9 mouse cellular contexts compared by ENCODE assay signal in the genomic region with DNA sequence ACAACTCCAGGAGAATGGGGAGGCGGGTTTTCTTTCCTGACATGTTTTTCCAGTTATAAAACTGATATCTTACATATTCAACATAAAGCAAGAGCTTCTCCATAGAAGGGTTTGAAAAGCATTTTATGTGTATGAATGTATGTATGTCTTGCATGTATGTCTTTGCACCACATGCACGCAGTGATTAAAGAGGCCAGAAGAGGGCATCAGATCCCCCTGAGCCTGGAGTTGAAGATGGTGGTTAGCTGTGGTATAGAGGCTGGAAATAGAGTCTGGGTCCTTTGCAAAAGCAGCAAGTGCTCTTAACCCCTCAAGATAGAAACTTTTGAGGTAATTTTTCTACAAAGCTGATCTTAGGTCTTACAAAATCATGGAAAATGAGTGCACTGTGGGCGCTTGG. TPM values are rescaled to one million over a fixed set of nuclear protein-coding genes. Genes with fewer than 3 reads are reported as not detected.
A peak's percentile ranks its signal among the peaks of the same experiment; 100 is the strongest.
DNase-seq lines count a peak whose midpoint lies in the region; ATAC-seq and TF ChIP-seq lines count a peak whose summit lies in the region.
"Had no signal": no experiment of that assay in that cellular context is flagged by ENCODE, and none has a peak within 500 bp of the region (broad histone marks: within the 10 kb centered on the region; RNA-seq: fewer than 3 reads in every experiment).

No protein-coding gene starts in this region.

- ATAC-seq in kidney, postnatal 0 days (replicated peaks; ENCODE audit: low FRiP score, low read depth): no peak
- no peak for ATAC-seq in kidney, embryonic 15.5 days (replicated peaks; ENCODE audit: low FRiP score)
- no peak for ATAC-seq in intestine, embryonic 15.5 days

- H3K36me3 ChIP-seq in kidney, postnatal 0 days (ENCODE audit: insufficient read depth, low read length): peaks cover 29% of the 10 kb centered on the region
- peaks cover 59% of the 10 kb centered on the region for H3K36me3 ChIP-seq in kidney, embryonic 15.5 days
- peaks cover 22% of the 10 kb centered on the region for H3K36me3 ChIP-seq in intestine, embryonic 15.5 days

- H3K27ac ChIP-seq in kidney, postnatal 0 days: no peak overlapping the region
- no peak overlapping the region for H3K27ac ChIP-seq in kidney, embryonic 15.5 days
- no peak overlapping the region for H3K27ac ChIP-seq in intestine, embryonic 15.5 days

- no peak overlapping the region for H3K4me2 ChIP-seq in kidney, postnatal 0 days (ENCODE audit: low read length)
- H3K4me2 ChIP-seq in kidney, embryonic 15.5 days: no peak overlapping the region
- H3K4me2 ChIP-seq in intestine, embryonic 15.5 days (replicated peaks): no peak overlapping the region

- H3K9ac ChIP-seq in kidney, postnatal 0 days (ENCODE audit: low read depth, low read length): no peak overlapping the region
- no peak overlapping the region for H3K9ac ChIP-seq in kidney, embryonic 15.5 days
- no peak overlapping the region for H3K9ac ChIP-seq in intestine, embryonic 15.5 days

- H3K4me3 ChIP-seq in kidney, postnatal 0 days (replicated peaks; ENCODE audit: low read depth, low read length): no peak overlapping the region
- H3K4me3 ChIP-seq in kidney, embryonic 15.5 days (replicated peaks): no peak overlapping the region
- H3K4me3 ChIP-seq in intestine, embryonic 15.5 days (replicated peaks): no peak overlapping the region
- H3K4me3 ChIP-seq: myocyte had no signal

- WGBS in kidney, postnatal 0 days: 72% methylated on average over 3 of the region's 3 CpGs
- 72% methylated on average over 3 of the region's 3 CpGs for WGBS in kidney, embryonic 15.5 days
- 75% methylated on average over 3 of the region's 3 CpGs for WGBS in intestine, embryonic 15.5 days

- no peaks in the 10 kb centered on the region for H3K27me3 ChIP-seq in kidney, postnatal 0 days (ENCODE audit: insufficient read depth, low read length)
- no peaks in the 10 kb centered on the region for H3K27me3 ChIP-seq in kidney, embryonic 15.5 days
- H3K27me3 ChIP-seq in intestine, embryonic 15.5 days (replicated peaks): no peaks in the 10 kb centered on the region

- peak; percentile 39 for DNase-seq in kidney, postnatal 0 days (ENCODE audit: low spot score)
- DNase-seq in ES-CJ7 (ENCODE audit: low read depth, low spot score): peak; percentile 55
- DNase-seq in c-Kit-positive CD71-positive TER-119-negative erythroid progenitor cells, embryonic 14.5 days (ENCODE audit: low read depth): peak; percentile 34
- peak; percentile 63 for DNase-seq in naive thymus-derived CD4-positive, alpha-beta T cell, adult 2 months (ENCODE audit: low read depth)
- no peak for DNase-seq in right cerebral cortex, postnatal 25 days
- DNase-seq in spleen, postnatal 4 days (ENCODE audit: low spot score in 2 of 2): no peak

- H3K9me3 ChIP-seq in kidney, postnatal 0 days (replicated peaks; ENCODE audit: low read length): no peaks in the 10 kb centered on the region
- no peaks in the 10 kb centered on the region for H3K9me3 ChIP-seq in kidney, embryonic 15.5 days (replicated peaks)
- no peaks in the 10 kb centered on the region for H3K9me3 ChIP-seq in intestine, embryonic 15.5 days

- peak; percentile 73 for TF ChIP-seq CTCF in kidney, postnatal 0 days (IDR thresholded peaks at IDR 0.05; ENCODE audit: low read depth)

- H3K4me1 ChIP-seq in kidney, postnatal 0 days (replicated peaks; ENCODE audit: insufficient read depth, low read length): no peaks in the 10 kb centered on the region
- no peaks in the 10 kb centered on the region for H3K4me1 ChIP-seq in kidney, embryonic 15.5 days
- no peaks in the 10 kb centered on the region for H3K4me1 ChIP-seq in intestine, embryonic 15.5 days (replicated peaks)

RNA-seq across cellular contexts. Expression of a gene that starts 7.4 kb away (rescaled TPM):
- 27.4 and 28.2 TPM in 2 replicates for polyA plus RNA-seq in kidney, postnatal 0 days (2015; fragmentation: Nextera tagmentation; extraction: Ambion mirVana)
- 27.6 and 28.2 TPM in 2 replicates for polyA plus RNA-seq in kidney, embryonic 15.5 days (2015; fragmentation: Nextera tagmentation; extraction: Ambion mirVana)
- polyA plus RNA-seq in intestine, embryonic 15.5 days (2015; fragmentation: Nextera tagmentation; extraction: Ambion mirVana): 22.5 and 23.0 TPM in 2 replicates

RNA-seq across cellular contexts. Expression of a gene that starts 16.7 kb away (rescaled TPM):
- polyA plus RNA-seq in kidney, postnatal 0 days (2015; fragmentation: Nextera tagmentation; extraction: Ambion mirVana): 7.6 and 8.3 TPM in 2 replicates
- polyA plus RNA-seq in kidney, embryonic 15.5 days (2015; fragmentation: Nextera tagmentation; extraction: Ambion mirVana): 3.5 and 4.2 TPM in 2 replicates
- polyA plus RNA-seq in intestine, embryonic 15.5 days (2015; fragmentation: Nextera tagmentation; extraction: Ambion mirVana): 33.1 and 36.9 TPM in 2 replicates

Comparison
In these comparisons a context has a peak if more than half of its experiments do, and no peak if none do; other contexts are left out.
1. DNase-seq: peak in kidney, postnatal 0 days (single experiment), ES-CJ7 (single experiment), c-Kit-positive CD71-positive TER-119-negative erythroid progenitor cells, embryonic 14.5 days (single experiment) and naive thymus-derived CD4-positive, alpha-beta T cell, adult 2 months (single experiment); none in right cerebral cortex, postnatal 25 days (single experiment) and spleen, postnatal 4 days (0 of 2).